Comparison of ENCODE assay signal across 14 mouse cellular contexts in genomic region chr14:76024641-76025040, GRCm38 (mm10).
"Had no signal": no experiment of that assay in that cellular context is flagged by ENCODE, and none has a peak within 500 bp of the region (broad histone marks: within the 10 kb centered on the region; RNA-seq: fewer than 3 reads in every experiment).

No protein-coding gene starts in this region.

- H3K27me3 ChIP-seq: limb, embryonic 13.5 days; neural tube, embryonic 12.5 days had no signal

- DNase-seq: kidney, adult 11 months; kidney, adult 9 months; kidney, postnatal 36 days; left cerebral cortex, postnatal 4 days; lung, adult 18-20 months; lung, postnatal 36 days; midbrain, embryonic 14.5 days; right cerebral cortex, postnatal 4 days; spleen, adult 18-20 months; thymus, postnatal 36 days had no signal

- H3K27ac ChIP-seq: kidney, postnatal 0 days; limb, embryonic 13.5 days; liver, embryonic 14.5 days; neural tube, embryonic 12.5 days had no signal

- H3K4me3 ChIP-seq: limb, embryonic 13.5 days; neural tube, embryonic 12.5 days had no signal

- H3K4me1 ChIP-seq: limb, embryonic 13.5 days; neural tube, embryonic 12.5 days had no signal

- H3K36me3 ChIP-seq: limb, embryonic 13.5 days; neural tube, embryonic 12.5 days had no signal
